Mouse (Mus musculus) left cerebral cortex, adult 6 months (tissue): ENCODE measurements around the gene Bub3. TPM values are rescaled to one million over a fixed set of nuclear protein-coding genes. Genes with fewer than 3 reads are reported as not detected.

Experiments used
- long read RNA-seq, 2 experiments: library from polyadenylated mRNA; unstranded; transcript quantifications; one replicate each; pipeline ENCODE4 v2.0.0; 2019 to 2020
- polyA plus RNA-seq: library from polyadenylated mRNA; unstranded; fragments of <200 nt; fragmentation: Nextera tagmentation; gene quantifications from 2 replicates; pipeline ENCODE4 v1.2.3, GENCODE M21; 2021

Bub3 gene
- 115 and 145 TPM in 2 replicates for polyA plus RNA-seq
- long read RNA-seq, experiment 1, transcript Bub3-201 (8 exons, 2,218 nt): major isoform, 613 of 670 reads
- long read RNA-seq, experiment 1, partial matches to known transcripts: 29 of 670 reads
- long read RNA-seq, experiment 1, other reads (novel, unspliced or antisense): 28 of 670 reads
- long read RNA-seq, experiment 2, transcript Bub3-201 (8 exons, 2,218 nt): major isoform, 187 of 222 reads
- long read RNA-seq, experiment 2, partial matches to known transcripts: 23 of 222 reads
- long read RNA-seq, experiment 2, other reads (novel, unspliced or antisense): 11 of 222 reads

GRCm38 (mm10) chr7:131559986-131560696 is at the start of gene Bub3:
Gene Bub3 (plus strand): TSS chr7:131560222.

DNA sequence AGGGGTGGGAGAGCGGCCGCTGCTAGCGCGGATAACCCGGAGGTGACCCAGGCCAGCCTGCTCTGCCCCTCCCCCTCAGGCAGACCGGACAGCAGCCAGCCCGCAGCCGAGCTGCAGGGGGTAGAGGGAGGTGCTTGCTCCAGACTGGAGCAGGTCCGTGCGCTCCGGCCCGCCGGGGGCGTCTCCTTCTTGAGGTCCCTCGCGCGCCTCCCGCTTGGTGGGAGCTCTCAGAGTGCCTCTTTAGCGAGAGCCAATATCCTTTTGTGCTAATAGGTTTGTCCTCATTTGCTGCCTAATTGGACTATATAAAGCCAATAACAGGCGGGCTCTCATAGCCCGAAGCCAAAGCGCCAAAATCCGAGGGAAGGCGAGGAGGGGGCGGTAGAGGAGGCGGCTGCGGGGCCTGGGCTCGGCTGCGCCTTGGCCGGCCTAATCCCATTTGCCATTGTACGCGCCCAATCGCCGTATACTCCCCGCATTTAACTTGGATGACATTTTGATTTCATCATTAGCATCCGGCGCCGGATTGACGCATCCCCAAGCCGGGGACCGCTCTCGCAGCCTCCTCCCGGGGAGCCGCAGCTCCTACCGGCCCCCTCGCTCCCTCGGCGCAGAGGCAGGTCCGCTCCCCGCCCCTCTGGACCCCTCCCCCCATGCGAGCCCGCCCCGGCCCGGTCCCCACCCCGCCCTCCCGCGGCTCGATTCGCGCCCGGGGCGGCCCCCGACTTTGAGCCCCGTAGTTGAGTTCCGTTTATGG is 17.7 kb upstream of the Bub3 start, which contains the start of gene Hmx3:
TSS of gene Hmx3 (plus strand) at position 753 of the 757 bp plus-strand sequence.

GRCm38 (mm10) chr7:131548473-131548872 is 11.5 kb upstream of the Bub3 start, which contains the start of gene Hmx2:
Gene Hmx2 (plus strand): TSS chr7:131548773.

Other genes starting within 250 kb of the Bub3 start
- 0.19 and 0.39 TPM in 2 replicates for gene Cuzd1, start 237.9 kb upstream of the Bub3 start, polyA plus RNA-seq
- not detected in 2 replicates for gene Fam24b, start 230.7 kb upstream of the Bub3 start, polyA plus RNA-seq
- not detected in 2 replicates for gene Fam24a, start 226.4 kb upstream of the Bub3 start, polyA plus RNA-seq
- 18.8 and 23.7 TPM in 2 replicates for gene 2310057M21Rik, start 197.5 kb upstream of the Bub3 start, polyA plus RNA-seq
- 62.5 and 65.3 TPM in 2 replicates for gene Pstk, start 189.1 kb upstream of the Bub3 start, polyA plus RNA-seq
- gene Ikzf5, start 149.7 kb upstream of the Bub3 start, polyA plus RNA-seq: 9.3 and 9.7 TPM in 2 replicates
- gene Acadsb, start 149.6 kb upstream of the Bub3 start, polyA plus RNA-seq: 37.2 and 45.6 TPM in 2 replicates
- gene Hmx3, start 17.4 kb upstream of the Bub3 start, polyA plus RNA-seq: not detected in 2 replicates
- gene Hmx2, start 11.4 kb upstream of the Bub3 start, polyA plus RNA-seq: not detected in 2 replicates